In the genomic region with DNA sequence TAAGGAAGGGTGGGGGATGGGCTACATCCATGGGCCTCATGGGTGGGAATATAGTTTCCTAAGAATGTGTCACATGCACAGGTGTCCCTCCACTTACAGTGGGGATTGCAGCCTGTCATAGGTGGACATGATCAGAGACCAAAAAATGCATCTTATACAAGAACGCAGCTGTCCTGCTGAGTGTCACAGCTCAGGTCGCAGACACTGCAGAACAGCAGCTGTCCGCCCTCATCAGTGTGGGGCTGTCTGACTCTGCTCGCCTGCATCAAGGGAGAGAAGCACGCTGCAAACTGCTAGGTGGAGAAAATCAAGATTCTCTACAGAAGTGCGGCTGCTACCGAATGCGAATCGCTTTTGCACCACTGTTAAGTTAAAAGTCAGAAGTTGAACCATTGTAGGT, we compare ENCODE assay signal across 18 mouse cellular contexts.
DNase-seq lines count a peak whose midpoint lies in the region; ATAC-seq lines count a peak whose summit lies in the region.
"Had no signal": no experiment of that assay in that cellular context is flagged by ENCODE, and none has a peak within 500 bp of the region (broad histone marks: within the 10 kb centered on the region; RNA-seq: fewer than 3 reads in every experiment).

No protein-coding gene starts in this region.

- peak; percentile 71; the same call in 1 of the 2 replicates for ATAC-seq in limb, embryonic 13.5 days (ENCODE audit: low FRiP score, low read depth)
- ATAC-seq in heart, embryonic 11.5 days (replicated peaks; ENCODE audit: insufficient number of reproducible peaks, low FRiP score, low TSS enrichment): no peak
- ATAC-seq: forebrain, embryonic 13.5 days; forebrain, embryonic 15.5 days; forebrain, postnatal 0 days had no signal

- 0 out of 2 replicates have a peak, but pooled peaks cover 3% of the 10 kb centered on the region for H3K27me3 ChIP-seq in limb, embryonic 13.5 days
- H3K27me3 ChIP-seq in limb, embryonic 10.5 days (ENCODE audit: low read depth, poor library complexity, severe bottlenecking): 0 out of 2 replicates have a peak, but pooled peaks cover 8% of the 10 kb centered on the region
- H3K27me3 ChIP-seq in heart, embryonic 11.5 days (ENCODE audit: control insufficient read depth, insufficient read depth, low read length): no peaks in the 10 kb centered on the region
- H3K27me3 ChIP-seq: forebrain, embryonic 13.5 days; forebrain, embryonic 15.5 days had no signal

- no peak overlapping the region for H3K4me2 ChIP-seq in limb, embryonic 13.5 days (replicated peaks)
- H3K4me2 ChIP-seq in heart, embryonic 11.5 days: no peak overlapping the region
- H3K4me2 ChIP-seq: embryonic facial prominence, embryonic 13.5 days; forebrain, embryonic 13.5 days; forebrain, embryonic 15.5 days had no signal

- peaks cover 23% of the 10 kb centered on the region for H3K4me1 ChIP-seq in limb, embryonic 13.5 days
- H3K4me1 ChIP-seq in limb, embryonic 10.5 days: peaks cover 20% of the 10 kb centered on the region
- H3K4me1 ChIP-seq in heart, embryonic 11.5 days (ENCODE audit: control insufficient read depth, insufficient read depth, low read length): no peaks in the 10 kb centered on the region
- H3K4me1 ChIP-seq: embryonic facial prominence, embryonic 13.5 days had no signal

- 63% methylated on average over 9 of the region's 9 CpGs for WGBS in limb, embryonic 13.5 days
- WGBS in limb, embryonic 10.5 days: 71% methylated on average over 9 of the region's 9 CpGs
- WGBS in heart, embryonic 11.5 days (ENCODE audit: insufficient replicate concordance): 66% methylated on average over 9 of the region's 9 CpGs

- H3K9ac ChIP-seq in limb, embryonic 13.5 days: no peak overlapping the region
- no peak overlapping the region for H3K9ac ChIP-seq in heart, embryonic 11.5 days (ENCODE audit: low read depth, low read length)
- H3K9ac ChIP-seq: embryonic facial prominence, embryonic 13.5 days; forebrain, embryonic 13.5 days; forebrain, embryonic 15.5 days; forebrain, postnatal 0 days had no signal

- H3K36me3 ChIP-seq in limb, embryonic 13.5 days: no peaks in the 10 kb centered on the region
- H3K36me3 ChIP-seq in limb, embryonic 10.5 days: no peaks in the 10 kb centered on the region
- H3K36me3 ChIP-seq in heart, embryonic 11.5 days (ENCODE audit: control insufficient read depth, insufficient read depth, low read length): no peaks in the 10 kb centered on the region
- H3K36me3 ChIP-seq: embryonic facial prominence, embryonic 13.5 days; forebrain, embryonic 15.5 days had no signal

- no peaks in the 10 kb centered on the region for H3K9me3 ChIP-seq in limb, embryonic 13.5 days
- no peaks in the 10 kb centered on the region for H3K9me3 ChIP-seq in limb, embryonic 10.5 days (replicated peaks)
- no peaks in the 10 kb centered on the region for H3K9me3 ChIP-seq in heart, embryonic 11.5 days (replicated peaks; ENCODE audit: control insufficient read depth, low read length)
- H3K9me3 ChIP-seq: embryonic facial prominence, embryonic 13.5 days; forebrain, embryonic 13.5 days; forebrain, embryonic 15.5 days had no signal

- DNase-seq in limb, embryonic 10.5 days (ENCODE audit: low spot score): no peak
- peak; percentile 7 for DNase-seq in forelimb bud, embryonic 11.5 days (ENCODE audit: low read depth, low spot score)
- peak; percentile 23 for DNase-seq in mesoderm, embryonic 11.5 days (ENCODE audit: low read depth, low spot score)
- no peak for DNase-seq in right cerebral cortex, postnatal 4 days
- DNase-seq: adrenal gland, adult 2 months; adrenal gland, postnatal 10 days; adrenal gland, postnatal 25 days; cerebellum, adult 11-12 months; cerebellum, adult 2 months; cerebellum, adult 9-10 months; cerebellum, postnatal 10 days; cerebellum, postnatal 25 days; forebrain, postnatal 0 days had no signal

- H3K4me3 ChIP-seq in limb, embryonic 13.5 days: no peak overlapping the region
- no peak overlapping the region for H3K4me3 ChIP-seq in limb, embryonic 10.5 days
- no peak overlapping the region for H3K4me3 ChIP-seq in heart, embryonic 11.5 days (ENCODE audit: low read depth, low read length)
- H3K4me3 ChIP-seq: embryonic facial prominence, embryonic 13.5 days; forebrain, embryonic 13.5 days; forebrain, embryonic 15.5 days had no signal

- no peak overlapping the region for H3K27ac ChIP-seq in limb, embryonic 13.5 days
- no peak overlapping the region for H3K27ac ChIP-seq in limb, embryonic 10.5 days
- no peak overlapping the region for H3K27ac ChIP-seq in heart, embryonic 11.5 days (ENCODE audit: low read depth, low read length)
- H3K27ac ChIP-seq: embryonic facial prominence, embryonic 13.5 days; forebrain, embryonic 13.5 days; forebrain, embryonic 15.5 days had no signal

Comparison
In these comparisons a context has a peak if more than half of its experiments do, and no peak if none do; other contexts are left out.
1. DNase-seq: peak in forelimb bud, embryonic 11.5 days (single experiment) and mesoderm, embryonic 11.5 days (single experiment); none in limb, embryonic 10.5 days (single experiment) and right cerebral cortex, postnatal 4 days (single experiment).